Mouse (Mus musculus): ENCODE data around the gene Nanog.

The Nanog gene

GRCm38 (mm10) chr6:122744505-122745249 is 37.4 kb downstream of the Nanog start:
- in situ Hi-C loops (cut with MboI; ENCODE audit: low pct_unique_long_range_greater_than_20kb in 1 of 2, low sequenced_read_pairs in 2 of 2, unreplicated experiment in 1 of 2) = loop anchor here in 1 of 2 experiments (5.0 kb wide), 1 partner anchor 43 kb away; no protein-coding TSS in a partner anchor

DNA sequence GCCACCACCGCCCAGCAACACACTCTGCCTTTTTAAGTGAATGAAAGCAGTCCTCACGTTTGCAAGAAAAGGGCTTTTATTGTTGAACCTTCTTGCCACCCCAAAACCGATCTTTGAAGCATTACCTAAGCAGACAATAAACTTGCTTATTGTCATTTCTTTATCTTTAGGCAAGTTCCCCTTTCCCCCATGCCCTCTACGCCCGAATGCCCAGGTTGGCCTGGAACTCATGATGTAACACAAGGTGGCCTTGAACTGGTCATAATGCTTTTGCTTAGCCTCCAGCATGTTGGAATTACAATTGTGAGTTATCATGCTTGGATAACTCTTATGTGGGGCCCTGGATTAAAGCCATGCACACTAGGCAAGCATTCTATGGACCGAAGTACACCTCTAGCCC is 43.3 kb downstream of the Nanog start:
- in situ Hi-C loops (cut with MboI; ENCODE audit: low pct_unique_long_range_greater_than_20kb in 1 of 2, low sequenced_read_pairs in 2 of 2, unreplicated experiment in 1 of 2) = no loop called here

DNA sequence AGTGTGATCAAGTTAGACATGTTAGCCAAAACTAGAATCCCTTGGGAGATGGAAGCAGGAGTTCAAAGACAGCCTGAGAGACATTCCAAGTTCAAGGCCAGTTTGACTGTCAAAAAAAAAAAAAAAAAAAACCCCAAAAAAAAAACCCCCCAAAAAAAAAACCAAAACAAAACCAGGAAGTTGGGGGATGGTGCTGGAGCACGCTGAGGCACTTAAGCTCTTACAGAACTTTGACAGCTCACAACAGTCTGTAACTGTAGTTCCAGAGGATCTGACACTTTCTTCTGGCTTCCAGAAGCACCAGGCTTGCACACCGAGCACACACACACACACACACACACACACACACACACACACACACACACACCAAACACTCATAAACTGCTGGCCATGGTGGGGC is 48.6 kb downstream of the Nanog start:
- in situ Hi-C loops (cut with MboI; ENCODE audit: low pct_unique_long_range_greater_than_20kb in 1 of 2, low sequenced_read_pairs in 2 of 2, unreplicated experiment in 1 of 2) = no loop called here

- in situ Hi-C loops (cut with MboI; ENCODE audit: low pct_unique_long_range_greater_than_20kb in 1 of 2, low sequenced_read_pairs in 2 of 2, unreplicated experiment in 1 of 2) = no loop called here
Measured at GRCm38 (mm10) chr6:122758732-122759131, 51.4 kb downstream of the Nanog start.

GRCm38 (mm10) chr6:122761011-122761599 is 53.8 kb downstream of the Nanog start:
- in situ Hi-C loops (cut with MboI; ENCODE audit: low pct_unique_long_range_greater_than_20kb in 1 of 2, low sequenced_read_pairs in 2 of 2, unreplicated experiment in 1 of 2) = no loop called here

- in situ Hi-C loops (cut with MboI; ENCODE audit: low pct_unique_long_range_greater_than_20kb in 1 of 2, low sequenced_read_pairs in 2 of 2, unreplicated experiment in 1 of 2) = no loop called here
Measured at GRCm38 (mm10) chr6:122761901-122762300, 54.6 kb downstream of the Nanog start.

DNA sequence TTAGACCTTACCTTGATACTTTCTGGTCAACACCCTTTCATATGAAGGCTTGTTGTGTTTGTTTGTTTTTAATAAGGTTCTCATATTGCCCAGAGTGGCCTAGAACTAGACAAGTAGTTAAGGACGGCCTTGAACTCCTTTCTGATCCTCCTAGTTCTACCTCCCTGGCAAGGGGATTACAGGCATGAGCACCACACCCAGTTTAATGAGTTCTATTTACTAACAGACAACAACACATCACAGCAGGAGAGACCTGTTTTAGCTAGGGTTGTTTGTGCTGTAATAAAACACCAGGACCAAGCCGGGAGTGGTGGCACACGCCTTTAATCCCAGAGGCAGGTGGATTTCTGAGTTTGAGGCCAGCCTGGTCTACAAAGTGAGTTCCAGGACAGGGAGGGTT is 55.2 kb downstream of the Nanog start:
- in situ Hi-C loops (cut with MboI; ENCODE audit: low pct_unique_long_range_greater_than_20kb in 1 of 2, low sequenced_read_pairs in 2 of 2, unreplicated experiment in 1 of 2) = no loop called here

DNA sequence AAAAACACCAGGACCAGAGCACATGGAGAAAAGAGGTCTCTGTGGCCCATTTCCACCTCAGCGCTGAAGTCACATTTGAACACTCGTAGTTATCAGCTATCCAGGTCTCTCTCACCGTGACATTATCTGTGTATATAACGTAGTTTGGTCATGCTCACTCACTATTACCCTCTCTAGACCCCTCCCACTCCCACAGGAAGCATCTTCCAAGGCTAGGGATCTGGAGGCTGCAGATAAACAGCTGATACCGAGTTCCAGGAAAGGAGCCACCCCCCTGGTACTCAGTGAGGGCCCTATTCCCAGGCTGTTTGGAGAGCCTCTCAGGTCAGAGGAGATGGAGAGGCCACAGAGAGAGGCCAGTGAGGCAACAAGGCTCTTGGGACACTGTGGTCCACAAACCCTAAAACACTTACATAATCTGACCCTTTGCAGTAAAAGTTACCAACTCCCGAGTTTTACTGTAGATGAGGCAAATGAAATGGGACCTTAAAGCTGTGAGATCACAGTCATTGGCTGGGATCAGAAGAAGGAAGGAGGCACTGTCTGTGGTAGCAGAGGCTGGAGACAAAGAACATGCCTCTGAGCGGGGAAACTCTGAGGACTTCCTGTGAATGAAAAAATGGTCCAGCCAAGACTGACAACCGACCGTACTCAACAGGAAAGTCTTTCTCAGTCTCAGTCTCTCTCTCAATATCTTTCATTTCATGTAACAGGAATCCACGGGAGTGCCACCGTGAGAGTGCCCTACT is 55.8 kb downstream of the Nanog start:
- in situ Hi-C loops (cut with MboI; ENCODE audit: low pct_unique_long_range_greater_than_20kb in 1 of 2, low sequenced_read_pairs in 2 of 2, unreplicated experiment in 1 of 2) = no loop called here

- in situ Hi-C loops (cut with MboI; ENCODE audit: low pct_unique_long_range_greater_than_20kb in 1 of 2, low sequenced_read_pairs in 2 of 2, unreplicated experiment in 1 of 2) = no loop called here
Measured at GRCm38 (mm10) chr6:122763844-122764445, 56.7 kb downstream of the Nanog start.

Measured in mouse embryonic stem cell (cell line).